28 mouse cellular contexts compared by ENCODE assay signal in genomic region chr3:37153004-37153403, GRCm38 (mm10). TPM values are rescaled to one million over a fixed set of nuclear protein-coding genes. Genes with fewer than 3 reads are reported as not detected.
DNase-seq lines count a peak whose midpoint lies in the region; ATAC-seq lines count a peak whose summit lies in the region.
"Had no signal": no experiment of that assay in that cellular context is flagged by ENCODE, and none has a peak within 500 bp of the region (broad histone marks: within the 10 kb centered on the region; RNA-seq: fewer than 3 reads in every experiment).

No protein-coding gene starts in this region.

- no peak overlapping the region for H3K4me2 ChIP-seq in hindbrain, embryonic 11.5 days (replicated peaks; ENCODE audit: low read depth, low read length)
- H3K4me2 ChIP-seq: forebrain, embryonic 13.5 days; heart, embryonic 11.5 days; hindbrain, embryonic 15.5 days; intestine, embryonic 15.5 days; liver, embryonic 15.5 days; lung, embryonic 15.5 days; neural tube, embryonic 12.5 days had no signal

- no peak overlapping the region for H3K9ac ChIP-seq in hindbrain, embryonic 11.5 days (ENCODE audit: low read depth, low read length)
- H3K9ac ChIP-seq: forebrain, embryonic 13.5 days; hindbrain, embryonic 15.5 days; intestine, embryonic 15.5 days; liver, embryonic 15.5 days; lung, embryonic 15.5 days; neural tube, embryonic 12.5 days had no signal

- no peaks in the 10 kb centered on the region for H3K9me3 ChIP-seq in hindbrain, embryonic 11.5 days (ENCODE audit: control insufficient read depth, low read length)
- H3K9me3 ChIP-seq: forebrain, embryonic 13.5 days; hindbrain, embryonic 15.5 days; intestine, embryonic 15.5 days; liver, embryonic 15.5 days; lung, embryonic 15.5 days; neural tube, embryonic 12.5 days had no signal

- H3K36me3 ChIP-seq in hindbrain, embryonic 11.5 days (ENCODE audit: control insufficient read depth, insufficient read depth, low read length): no peaks in the 10 kb centered on the region
- H3K36me3 ChIP-seq: hindbrain, embryonic 15.5 days; intestine, embryonic 15.5 days; liver, embryonic 15.5 days; lung, embryonic 15.5 days; neural tube, embryonic 12.5 days had no signal

- no peak overlapping the region for H3K4me3 ChIP-seq in hindbrain, embryonic 11.5 days (ENCODE audit: low read depth, low read length)
- H3K4me3 ChIP-seq: forebrain, embryonic 13.5 days; hindbrain, embryonic 15.5 days; intestine, embryonic 15.5 days; liver, embryonic 15.5 days; lung, embryonic 15.5 days; neural tube, embryonic 12.5 days had no signal

- ATAC-seq in activated CD4-positive, CD25-positive, alpha-beta regulatory T cell, adult 4 months: peak; percentile 24
- peak; percentile 26 for ATAC-seq in inflammation-experienced regulatory T-cells, adult 6 months
- ATAC-seq in hindbrain, embryonic 11.5 days (ENCODE audit: low FRiP score): no peak
- ATAC-seq: forebrain, embryonic 13.5 days; intestine, embryonic 15.5 days; midbrain, embryonic 16.5 days had no signal

- WGBS in hindbrain, embryonic 11.5 days: 86% methylated on average over 7 of the region's 7 CpGs

- H3K27me3 ChIP-seq in hindbrain, embryonic 11.5 days (ENCODE audit: control insufficient read depth, insufficient read depth, low read length): no peaks in the 10 kb centered on the region
- H3K27me3 ChIP-seq: forebrain, embryonic 13.5 days; hindbrain, embryonic 15.5 days; intestine, embryonic 15.5 days; liver, embryonic 15.5 days; lung, embryonic 15.5 days; neural tube, embryonic 12.5 days had no signal

- DNase-seq in 416B (ENCODE audit: low read depth): peak; percentile 26
- DNase-seq in B cell, adult 2 months: peak; percentile 8 to 14
- DNase-seq in hindbrain, embryonic 11.5 days (ENCODE audit: low spot score): no peak
- DNase-seq in ovary, postnatal 36 days (ENCODE audit: low spot score): no peak
- no peak for DNase-seq in lung, postnatal 36 days
- DNase-seq in ovary, postnatal 14 days (ENCODE audit: low spot score): no peak
- DNase-seq: adrenal gland, adult 8-10 months; cerebellum, adult 2 months; cerebellum, postnatal 25 days; gastrocnemius, postnatal 14 days; heart, adult 18-20 months; heart, postnatal 4 days; kidney, adult 2 months; kidney, postnatal 4 days; liver; thymus, adult 18-20 months; thymus, postnatal 4 days had no signal

- H3K4me1 ChIP-seq in hindbrain, embryonic 11.5 days (replicated peaks; ENCODE audit: control insufficient read depth, insufficient read depth, low read length): no peaks in the 10 kb centered on the region
- H3K4me1 ChIP-seq: forebrain, embryonic 13.5 days; hindbrain, embryonic 15.5 days; intestine, embryonic 15.5 days; lung, embryonic 15.5 days; neural tube, embryonic 12.5 days had no signal

- H3K27ac ChIP-seq in hindbrain, embryonic 11.5 days (ENCODE audit: low read depth, low read length): no peak overlapping the region
- H3K27ac ChIP-seq: forebrain, embryonic 13.5 days; hindbrain, embryonic 15.5 days; intestine, embryonic 15.5 days; kidney, postnatal 0 days; liver, embryonic 15.5 days; lung, embryonic 15.5 days; neural tube, embryonic 12.5 days had no signal

RNA-seq across cellular contexts. Expression of gene Il2, which starts 27.2 kb away (rescaled TPM):
- 1 to 10 TPM; 1.1 to 1.7 TPM for polyA plus RNA-seq in activated CD4-positive, CD25-positive, alpha-beta regulatory T cell, adult 4 months (2017; shearing (Covaris generic))
- 1 to 10 TPM; 1.5 to 3.3 (median 1.6) TPM for polyA plus RNA-seq in inflammation-experienced regulatory T-cells, adult 6 months (2017; shearing (Covaris generic))
- polyA plus RNA-seq in hindbrain, embryonic 11.5 days (2014; fragmentation: Nextera tagmentation; extraction: Ambion mirVana): 0.64 and 0.73 TPM in 2 replicates

Comparison
In these comparisons a context has a peak if more than half of its experiments do, and no peak if none do; other contexts are left out.
1. DNase-seq: peak in 416B (single experiment) and B cell, adult 2 months (2 of 2); none in hindbrain, embryonic 11.5 days (single experiment), ovary, postnatal 36 days (single experiment), lung, postnatal 36 days (single experiment) and ovary, postnatal 14 days (single experiment).